Mouse (Mus musculus) MEL (cell line): ENCODE results near the gene Hmgn1. TPM values are rescaled to one million over a fixed set of nuclear protein-coding genes. Genes with fewer than 3 reads are reported as not detected.
"Not testable (repeated sequence)": the region's sequence is repeated elsewhere in the genome, so short reads cannot be mapped to it uniquely, and the experiment has no call there.

ENCODE experiments used
- DNase-seq: peaks from one replicate; pipeline ENCODE4 v3.0.0; 2011; ENCODE audit warnings: low read depth, low spot score
- H3K27ac ChIP-seq: 2 replicates; pipeline ENCODE4 v1.5.1; 2012; ENCODE audit warnings: low read depth, mild to moderate bottlenecking, control low read depth, low read length, moderate library complexity; ENCODE audit not compliant: control insufficient read depth
- H3K27me3 ChIP-seq, 2 experiments: fragments of 150-350 bp in 1 of 2; sonication (generic) in 1 of 2; 2 replicates each; pipeline ENCODE4 v1.6.1; 2012; ENCODE audit warnings: low read length in 2 of 2, mild to moderate bottlenecking in 2 of 2, improper control_type of control experiment in 1 of 2, moderate library complexity in 1 of 2; ENCODE audit not compliant: insufficient read depth in 2 of 2, control insufficient read depth in 1 of 2
- H3K36me3 ChIP-seq, 2 experiments: 2 replicates each; pipeline ENCODE4 v1.6.1; 2012 to 2014; ENCODE audit warnings: low read length in 2 of 2, improper control_type of control experiment in 1 of 2, inconsistent platforms in 1 of 2, mild to moderate bottlenecking in 1 of 2; ENCODE audit not compliant: insufficient read depth in 2 of 2, control insufficient read depth in 1 of 2
- H3K4me1 ChIP-seq, 2 experiments: fragments of 150-350 bp in 1 of 2; sonication (generic) in 1 of 2; 2 replicates each; pipeline ENCODE4 v1.6.1; 2012; ENCODE audit warnings: low read length in 2 of 2, improper control_type of control experiment in 1 of 2, mild to moderate bottlenecking in 1 of 2; ENCODE audit not compliant: insufficient read depth in 2 of 2, control insufficient read depth in 1 of 2
- H3K4me3 ChIP-seq, 2 experiments: fragments of 150-350 bp in 1 of 2; sonication (generic) in 1 of 2; 2 replicates each; pipeline ENCODE4 v1.5.1; 2012; ENCODE audit warnings: low read depth in 2 of 2, low read length in 2 of 2, mild to moderate bottlenecking in 2 of 2, moderate library complexity in 2 of 2, control low read depth in 1 of 2, improper control_type of control experiment in 1 of 2; ENCODE audit not compliant: control insufficient read depth in 1 of 2, insufficient read depth in 1 of 2
- H3K79me2 ChIP-seq: 2 replicates; pipeline ENCODE4 v1.6.1; 2012; ENCODE audit warnings: mild to moderate bottlenecking, low read length, moderate library complexity; ENCODE audit not compliant: control insufficient read depth, poor library complexity, insufficient read depth
- H3K9ac ChIP-seq: 2 replicates; pipeline ENCODE4 v1.6.1; 2012; ENCODE audit warnings: low read depth, mild to moderate bottlenecking, control low read depth, low read length, moderate library complexity; ENCODE audit not compliant: control insufficient read depth, poor library complexity, severe bottlenecking
- H3K9me3 ChIP-seq: fragments of 150-350 bp; sonication (generic); replicated peaks from 2 replicates; pipeline ENCODE4 v1.6.1; 2012; ENCODE audit warnings: mild to moderate bottlenecking, low read length, improper control_type of control experiment, moderate library complexity; ENCODE audit not compliant: insufficient read depth
- CHD2 ChIP-seq: IDR thresholded peaks from 2 replicates; pipeline ENCODE4 v1.6.1; 2011; ENCODE audit warnings: low read length, improper control_type of control experiment
- EP300 ChIP-seq, 2 experiments: IDR thresholded peaks; 2 replicates each; pipeline ENCODE4 v1.6.1; 2011; ENCODE audit warnings: improper control_type of control experiment in 2 of 2, low read length in 2 of 2, low read depth in 1 of 2, mild to moderate bottlenecking in 1 of 2
- GATA1 ChIP-seq: IDR thresholded peaks from 2 replicates; pipeline ENCODE4 v1.6.1; 2011; ENCODE audit warnings: low read depth, low read length, improper control_type of control experiment
- HCFC1 ChIP-seq: IDR thresholded peaks from 2 replicates; pipeline ENCODE4 v1.6.1; 2012; ENCODE audit warnings: low read depth, mild to moderate bottlenecking, inconsistent platforms, low read length, improper control_type of control experiment, moderate library complexity
- JUND ChIP-seq: IDR thresholded peaks from 2 replicates; pipeline ENCODE4 v1.6.1; 2011; ENCODE audit warnings: low read depth, mild to moderate bottlenecking, improper control_type of control experiment, low read length
- KAT2A ChIP-seq: conservative IDR thresholded peaks from 2 replicates; pipeline ENCODE4 v1.6.1; 2012; ENCODE audit warnings: low read depth, low read length, improper control_type of control experiment, inconsistent platforms
- MAFK ChIP-seq: IDR thresholded peaks from 2 replicates; pipeline ENCODE4 v1.6.1; 2011; ENCODE audit warnings: low read depth, mild to moderate bottlenecking, low read length, improper control_type of control experiment, borderline replicate concordance
- MAX ChIP-seq: IDR thresholded peaks from 2 replicates; pipeline ENCODE4 v1.6.1; 2011; ENCODE audit warnings: low read length, improper control_type of control experiment
- MYB ChIP-seq: IDR thresholded peaks from 2 replicates; pipeline ENCODE4 v1.6.1; 2011; ENCODE audit warnings: mild to moderate bottlenecking, low read depth, low read length, improper control_type of control experiment
- MYC ChIP-seq: IDR thresholded peaks from 2 replicates; pipeline ENCODE4 v1.6.1; 2011; ENCODE audit warnings: low read depth, mild to moderate bottlenecking, low read length, improper control_type of control experiment, moderate library complexity
- NELFE ChIP-seq: IDR thresholded peaks from 2 replicates; pipeline ENCODE4 v1.6.1; 2011; ENCODE audit warnings: low read depth, low read length, improper control_type of control experiment
- NRF1 ChIP-seq: IDR thresholded peaks from 2 replicates; pipeline ENCODE4 v1.6.1; 2014; ENCODE audit warnings: low read depth, mild to moderate bottlenecking, inconsistent platforms, low read length, improper control_type of control experiment, moderate library complexity; ENCODE audit not compliant: poor library complexity, insufficient read depth, severe bottlenecking
- POLR2A ChIP-seq, 2 experiments: IDR thresholded peaks; 2 replicates each; pipeline ENCODE4 v1.6.1; 2011 to 2012; ENCODE audit warnings: low read length in 2 of 2, mild to moderate bottlenecking in 2 of 2, control low read depth in 1 of 2, improper control_type of control experiment in 1 of 2, low read depth in 1 of 2, moderate library complexity in 1 of 2; ENCODE audit not compliant: control insufficient read depth in 1 of 2, insufficient read depth in 1 of 2, poor library complexity in 1 of 2
- RCOR1 ChIP-seq: IDR thresholded peaks from 2 replicates; pipeline ENCODE4 v1.6.1; 2012; ENCODE audit warnings: low read depth, mild to moderate bottlenecking, inconsistent platforms, low read length, improper control_type of control experiment
- SIN3A ChIP-seq: IDR thresholded peaks from 2 replicates; pipeline ENCODE4 v1.6.1; 2012; ENCODE audit warnings: low read length, improper control_type of control experiment, inconsistent platforms
- SMC3 ChIP-seq: IDR thresholded peaks from 2 replicates; pipeline ENCODE4 v1.6.1; 2011; ENCODE audit warnings: low read depth, low read length, improper control_type of control experiment
- TCF12 ChIP-seq: IDR thresholded peaks from 2 replicates; pipeline ENCODE4 v1.6.1; 2014; ENCODE audit warnings: low read depth, mild to moderate bottlenecking, inconsistent platforms, low read length, improper control_type of control experiment, moderate library complexity
- USF2 ChIP-seq, 2 experiments: IDR thresholded peaks; 2 replicates each; pipeline ENCODE4 v1.6.1; 2011 to 2012; ENCODE audit warnings: improper control_type of control experiment in 2 of 2, low read length in 2 of 2, borderline replicate concordance in 1 of 2, inconsistent platforms in 1 of 2, low read depth in 1 of 2, mild to moderate bottlenecking in 1 of 2; ENCODE audit not compliant: insufficient read depth in 1 of 2
- ZC3H11A ChIP-seq: IDR thresholded peaks from 2 replicates; pipeline ENCODE4 v1.6.1; 2012; ENCODE audit warnings: low read depth, mild to moderate bottlenecking, inconsistent platforms, low read length, improper control_type of control experiment
- ZMIZ1 ChIP-seq: IDR thresholded peaks from 2 replicates; pipeline ENCODE4 v1.6.1; 2012; ENCODE audit warnings: low read depth, mild to moderate bottlenecking, inconsistent platforms, low read length, improper control_type of control experiment, moderate library complexity
- polyA plus RNA-seq, 2 experiments: library from polyadenylated mRNA; stranded (reverse) in 1 of 2; unstranded in 1 of 2; fragments of >175 nt in 1 of 2; fragments of >200 nt in 1 of 2; gene quantifications; 2 replicates each; pipeline versions ENCODE4 v1.2.1 to v1.2.4; 2012; ENCODE audit warnings: low replicate concordance in 2 of 2, low read depth in 1 of 2; ENCODE audit not compliant: insufficient read length in 2 of 2, insufficient read depth in 1 of 2, missing spikeins in 1 of 2
- total RNA-seq: library from RNA; depleted of rRNA; stranded (reverse); fragments of 300-350 nt; gene quantifications from 2 replicates; pipeline ENCODE4 v1.2.3, GENCODE M21; 2012

The Hmgn1 gene
- total and polyA plus RNA-seq, 3 experiments: 185 to 778 (median 246) TPM

DNA sequence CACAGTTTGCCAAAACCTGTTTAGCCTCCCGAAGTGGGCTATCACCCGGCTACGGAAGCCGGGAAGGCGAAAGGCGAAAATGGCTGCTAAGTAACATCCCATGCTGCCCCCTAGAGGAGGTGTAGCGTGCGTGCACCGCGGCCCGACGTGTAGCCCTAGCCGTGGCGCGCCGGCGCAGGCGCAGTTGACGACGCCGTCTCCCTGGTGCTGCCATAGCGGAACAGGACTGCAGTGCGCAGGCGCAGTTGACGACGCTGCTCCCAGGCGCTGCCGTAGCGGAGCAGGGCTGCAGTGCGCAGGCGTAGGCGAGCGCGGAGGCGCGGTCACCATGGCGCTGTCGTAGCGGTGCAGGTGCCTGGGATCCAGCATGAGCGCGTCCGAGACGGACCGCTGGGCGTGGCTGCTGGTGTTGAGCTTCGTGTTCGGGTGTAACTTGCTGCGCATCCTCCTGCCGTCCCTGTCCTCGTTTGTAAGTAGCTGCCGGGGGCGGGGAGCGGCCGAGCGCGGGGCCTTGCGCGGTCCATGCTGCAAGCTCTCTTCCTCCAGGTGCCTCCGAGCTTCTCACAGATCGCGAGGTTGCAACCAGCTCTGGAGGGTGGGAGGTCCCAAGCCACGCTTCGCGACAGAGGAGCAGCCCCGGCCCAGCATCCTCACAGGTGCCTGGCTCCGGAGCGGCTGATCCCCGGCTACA, 17.7 kb upstream of the Hmgn1 start, which contains the start of gene Wrb (continued):
- peak; percentile 99; the same call in 1 of the 2 replicates for TF ChIP-seq NRF1
- TF ChIP-seq KAT2A: peak; percentile 56; the same call in 1 of the 2 replicates
- peak; percentile 38; the same call in 1 of the 2 replicates for TF ChIP-seq TCF12
- peak; percentile 89 for TF ChIP-seq HCFC1
- TF ChIP-seq NELFE: peak; percentile 87
- TF ChIP-seq MAX: peak; percentile 79
- peak; percentile 50 for TF ChIP-seq SMC3
- TF ChIP-seq USF2 (IDR thresholded peaks at IDR 0.05; ENCODE audit: borderline replicate concordance in 1 of 2, insufficient read depth in 1 of 2, low read depth in 1 of 2, low read length in 2 of 2): no peak

DNA sequence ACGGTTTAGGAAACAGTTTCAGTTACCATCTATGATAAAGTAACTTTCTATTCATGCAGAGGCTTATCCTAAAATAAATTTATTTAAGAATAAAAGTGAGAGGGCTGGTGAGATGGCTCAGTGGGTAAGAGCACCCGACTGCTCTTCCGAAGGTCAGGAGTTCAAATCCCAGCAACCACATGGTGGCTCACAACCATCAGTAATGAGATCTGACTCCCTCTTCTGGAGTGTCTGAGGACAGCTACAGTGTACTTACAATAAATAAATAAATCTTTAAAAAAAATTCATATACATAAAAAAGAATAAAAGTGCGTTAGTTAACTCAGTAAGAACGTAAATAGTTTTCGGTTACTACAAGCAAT, 17.2 kb upstream of the Hmgn1 start:
- H3K79me2 ChIP-seq: peaks cover 37% of the 10 kb centered on the region
- H3K4me3 ChIP-seq, H3K36me3 ChIP-seq, H3K9ac ChIP-seq, H3K27ac ChIP-seq, H3K9me3 ChIP-seq, H3K27me3 ChIP-seq, DNase-seq: not testable (repeated sequence)
- TF ChIP-seq EP300 (IDR thresholded peaks at IDR 0.05; ENCODE audit: low read depth in 1 of 2, low read length in 2 of 2): peak in 1 of 2 experiments; percentile 28; a peak in 1 of 4 replicates
- peaks cover 0 to 12% of the 10 kb centered on the region in 2 experiments; a peak in 1 of 4 replicates for H3K4me1 ChIP-seq

DNA sequence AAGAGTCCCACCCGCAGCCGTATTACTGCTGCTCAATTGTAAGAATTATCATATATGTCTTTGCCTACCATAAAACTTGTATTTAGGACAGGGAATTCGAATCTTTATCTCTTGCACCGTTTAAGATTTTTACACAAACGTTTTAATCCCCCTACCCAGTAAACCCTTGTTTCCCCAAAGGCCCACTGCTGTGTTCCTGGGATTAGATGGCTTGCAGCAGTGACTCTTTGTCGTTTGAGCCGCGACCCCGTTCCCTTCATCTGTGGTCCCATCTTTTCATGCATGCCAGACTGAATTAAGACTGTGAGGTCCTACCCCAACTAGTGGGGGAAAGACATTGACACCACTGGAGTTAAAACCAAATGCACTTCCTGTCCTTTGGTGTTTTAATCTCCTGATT, 937 bp upstream of the Hmgn1 start:
- H3K79me2 ChIP-seq: peaks cover 14% of the 10 kb centered on the region
- TF ChIP-seq MYB (no peak), ZC3H11A (no peak), MYC (no peak), NRF1 (no peak), SIN3A (no peak), SMC3 (no peak), JUND (no peak), TCF12 (no peak), ZMIZ1 (no peak), GATA1 (no peak), NELFE (no peak), MAFK (no peak), MAX (no peak), RCOR1 (no peak), CHD2 (no peak), KAT2A (no peak), POLR2A (IDR thresholded peaks at IDR 0.05; ENCODE audit: control insufficient read depth in 1 of 2, insufficient read depth in 1 of 2, low read depth in 1 of 2, low read length in 2 of 2, poor library complexity in 1 of 2) (no peak)
- peak overlapping the region; percentile 79 to 88 for H3K4me3 ChIP-seq
- H3K27ac ChIP-seq: no peak overlapping the region; the same call in 1 of the 2 replicates
- peak; percentile 28 for DNase-seq
- H3K36me3 ChIP-seq: peaks cover 12 to 13% of the 10 kb centered on the region in 2 experiments
- peaks cover 0 to 4% of the 10 kb centered on the region in 2 experiments; a peak in 3 of 4 replicates for H3K4me1 ChIP-seq
- no peaks in the 10 kb centered on the region for H3K9me3 ChIP-seq
- peak overlapping the region; percentile 89 for H3K9ac ChIP-seq
- no peaks in the 10 kb centered on the region for H3K27me3 ChIP-seq
